Mouse (Mus musculus) yolk sac, embryonic 10.5 days (tissue): ENCODE results near the gene Cpne5.
"Not testable (repeated sequence)": the region's sequence is repeated elsewhere in the genome, so short reads cannot be mapped to it uniquely, and the experiment has no call there.

Source experiments
- DNase-seq: peaks from one replicate; pipeline ENCODE4 v3.0.0-alpha.2; 2017; ENCODE audit warnings: low spot score

Gene Cpne5

DNA sequence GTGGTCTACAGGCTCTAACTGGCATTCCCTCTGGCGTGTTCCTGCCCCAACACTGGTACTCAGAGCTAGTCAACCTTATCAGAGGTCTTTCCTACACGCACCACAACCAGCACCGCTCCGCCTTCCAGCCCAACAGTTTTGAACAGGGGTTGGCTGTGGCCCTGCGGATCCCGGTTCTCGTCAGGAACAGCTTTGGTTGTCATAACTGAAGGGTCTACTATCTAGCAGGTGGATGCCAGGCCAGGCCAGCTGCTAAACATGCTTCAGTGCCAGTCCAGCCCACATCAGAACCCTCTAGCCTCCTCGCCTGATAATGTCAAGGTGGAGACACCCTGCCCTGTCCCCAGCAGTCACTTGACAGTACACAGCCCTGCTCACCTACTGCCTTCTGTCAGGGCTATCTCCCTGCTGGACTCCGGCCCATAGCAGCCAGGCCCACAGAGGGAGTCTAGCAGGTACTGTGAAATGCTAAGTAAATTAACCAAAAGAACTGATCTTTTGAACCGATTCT lies 19.1 kb upstream of the Cpne5 start:
- peak; percentile 1 for DNase-seq

DNA sequence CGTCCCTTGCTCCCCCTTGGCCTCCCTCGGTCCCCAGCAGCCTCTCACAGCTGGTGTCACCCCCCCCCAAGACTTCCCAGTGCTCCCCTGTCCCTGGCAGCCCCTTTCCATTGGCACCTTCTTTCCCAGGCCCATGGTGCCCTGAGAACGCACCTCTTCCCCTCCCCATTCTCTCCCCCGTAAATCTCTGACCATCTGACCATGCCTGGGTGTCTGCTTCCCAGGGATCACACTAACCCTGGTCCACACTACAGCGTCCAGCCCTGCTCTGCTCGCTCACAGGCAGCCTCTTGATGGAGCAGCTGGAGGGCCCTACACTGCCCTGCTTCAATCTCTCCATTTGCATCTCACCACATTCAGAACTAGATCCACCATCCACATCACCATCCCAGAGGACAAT lies 18.5 kb upstream of the Cpne5 start:
- no peak for DNase-seq

DNA sequence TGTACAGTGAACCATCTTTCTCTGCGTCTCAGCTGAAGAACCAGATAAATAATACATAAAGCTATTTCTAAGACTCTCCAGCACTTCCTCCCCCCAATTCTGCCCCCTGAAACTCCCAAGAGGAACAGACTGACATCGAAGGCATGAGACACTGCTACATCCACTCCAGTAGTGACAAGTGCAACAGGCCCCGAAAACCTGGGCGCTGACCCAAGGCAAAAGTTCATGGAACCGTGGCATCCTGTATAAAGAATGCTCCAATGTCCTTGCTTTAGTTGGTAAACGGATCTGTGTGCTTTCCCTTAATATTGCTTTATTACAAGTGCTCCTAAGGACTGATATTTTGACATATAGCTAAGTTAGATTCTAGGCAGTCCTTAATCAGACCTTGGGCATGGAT lies 16.8 kb upstream of the Cpne5 start:
- DNase-seq = not testable (repeated sequence)

DNA sequence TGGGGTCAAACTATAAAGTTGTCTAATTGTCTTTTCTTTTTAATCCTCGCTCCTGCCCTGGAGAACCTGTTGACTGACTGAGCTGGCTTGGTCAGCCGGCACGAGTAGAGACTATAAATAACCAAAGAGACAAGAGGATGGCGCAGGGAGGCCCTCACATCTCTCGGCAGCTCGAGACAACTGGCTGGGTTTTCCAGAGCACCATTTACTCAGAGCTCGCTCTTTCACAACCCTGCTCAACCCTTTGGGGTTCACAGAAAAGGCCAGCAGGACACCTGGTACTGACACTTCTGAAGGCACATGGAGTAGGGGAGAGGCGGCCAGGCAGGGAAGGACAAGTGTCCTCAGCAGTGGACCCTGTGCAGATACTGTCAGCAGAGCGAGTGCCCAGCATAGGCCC lies 15.7 kb upstream of the Cpne5 start:
- DNase-seq = peak; percentile 1

DNA sequence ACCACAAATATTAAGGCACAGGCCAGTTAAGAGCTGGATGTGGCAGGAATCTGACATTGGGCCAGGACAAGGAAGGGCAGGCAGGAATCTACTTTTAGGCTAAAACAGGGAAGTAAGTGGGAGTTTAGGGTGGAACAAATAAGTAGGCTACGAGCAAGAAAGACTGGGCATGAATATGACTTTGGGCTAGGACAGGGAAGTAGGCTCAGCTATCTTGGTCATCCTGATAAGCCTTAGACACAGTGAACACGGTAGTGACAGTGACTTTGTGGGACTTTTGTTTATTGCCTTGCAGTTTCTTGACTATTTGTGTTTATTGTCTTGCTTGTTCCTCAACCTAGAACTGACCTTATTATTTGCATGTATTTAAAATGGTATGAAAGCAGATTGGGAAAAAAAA lies 15.3 kb upstream of the Cpne5 start:
- no peak for DNase-seq

- DNase-seq = no peak
These were observed 13.8 kb upstream of the Cpne5 start for GRCm38 (mm10) chr17:29251608-29252390.

DNA sequence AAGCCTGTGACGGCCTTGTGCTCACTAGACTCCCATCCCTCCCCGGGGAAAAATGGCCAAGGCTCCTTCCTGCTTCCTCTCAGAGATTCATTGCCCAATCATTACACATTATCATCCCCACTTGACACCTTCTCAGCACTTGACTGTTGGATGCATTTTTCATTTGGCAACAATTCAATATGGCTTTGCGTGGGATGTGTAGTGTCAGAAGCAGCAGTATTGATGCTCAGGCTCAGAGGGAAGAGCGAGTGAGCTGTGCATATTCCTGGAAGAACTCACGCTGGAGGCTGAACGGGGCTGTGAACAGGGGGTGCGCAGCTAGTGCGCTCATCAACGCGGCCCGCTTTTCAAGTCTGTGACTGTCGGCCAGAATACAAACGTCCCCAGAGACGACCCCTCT lies 13.0 kb upstream of the Cpne5 start:
- not testable (repeated sequence) for DNase-seq

DNA sequence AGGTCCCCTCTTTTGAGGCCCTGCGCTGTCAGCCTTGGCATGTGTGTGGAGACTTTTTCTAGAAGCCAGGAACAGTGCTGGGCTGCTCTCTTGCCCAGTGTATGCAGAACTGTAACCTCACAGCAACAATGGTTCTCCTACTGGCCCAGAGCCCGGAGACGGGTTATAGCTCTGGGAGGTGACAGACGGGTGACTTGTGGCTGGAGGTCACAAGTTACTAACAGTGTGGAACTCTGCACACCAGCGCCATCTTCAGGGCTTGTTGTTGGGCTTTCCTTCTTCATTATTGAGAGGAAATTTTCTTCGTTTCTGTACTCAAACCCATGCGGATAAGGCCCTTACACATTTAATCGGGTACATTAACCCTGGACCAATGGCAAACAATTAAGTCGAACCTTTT lies 11.5 kb upstream of the Cpne5 start:
- DNase-seq = peak; percentile 1

- DNase-seq = no peak
These were observed 9.9 kb upstream of the Cpne5 start for GRCm38 (mm10) chr17:29247881-29248280.

DNA sequence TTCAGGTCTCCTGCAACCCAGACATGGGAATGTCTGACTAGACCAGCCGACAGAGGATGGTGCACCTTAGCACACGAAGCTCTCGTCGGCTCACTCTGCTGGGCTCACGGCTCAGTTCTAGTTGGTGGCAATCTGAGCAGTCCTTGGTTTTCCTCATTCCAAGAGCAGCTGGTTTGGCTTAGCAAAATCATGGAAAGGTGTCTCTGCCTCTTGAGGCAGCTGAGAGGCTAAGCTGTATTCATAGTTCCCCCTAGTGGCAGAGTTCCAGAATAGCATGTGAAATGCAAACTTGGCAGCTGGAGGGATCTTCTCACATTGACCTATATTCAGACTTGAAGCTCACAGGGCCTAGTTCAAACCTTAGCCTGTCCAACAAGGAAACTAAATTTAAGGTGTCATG lies 8.6 kb upstream of the Cpne5 start:
- DNase-seq = peak; percentile 61

GRCm38 (mm10) chr17:29245725-29246124 lies 7.8 kb upstream of the Cpne5 start:
- DNase-seq = no peak

DNA sequence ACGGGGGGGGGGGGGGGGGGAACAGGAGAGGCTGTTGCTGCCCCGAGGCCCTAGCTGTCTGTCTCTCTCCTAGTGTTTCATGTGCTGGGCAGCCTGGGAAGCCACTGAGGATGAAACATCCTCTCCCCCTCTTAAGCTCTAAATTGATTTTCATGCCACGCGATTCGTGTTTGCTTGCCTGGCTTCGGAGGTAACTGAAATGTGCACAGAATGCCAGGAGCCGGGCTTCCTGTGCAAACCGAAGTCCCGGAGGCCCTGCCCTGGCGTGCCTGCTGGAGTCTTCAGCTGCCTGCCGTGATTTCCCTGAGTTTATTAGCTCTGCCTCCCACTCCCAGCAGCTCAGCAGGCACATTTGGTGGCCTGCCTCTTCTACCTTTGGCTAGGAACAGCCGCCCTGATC lies 6.9 kb upstream of the Cpne5 start:
- DNase-seq = no peak

DNA sequence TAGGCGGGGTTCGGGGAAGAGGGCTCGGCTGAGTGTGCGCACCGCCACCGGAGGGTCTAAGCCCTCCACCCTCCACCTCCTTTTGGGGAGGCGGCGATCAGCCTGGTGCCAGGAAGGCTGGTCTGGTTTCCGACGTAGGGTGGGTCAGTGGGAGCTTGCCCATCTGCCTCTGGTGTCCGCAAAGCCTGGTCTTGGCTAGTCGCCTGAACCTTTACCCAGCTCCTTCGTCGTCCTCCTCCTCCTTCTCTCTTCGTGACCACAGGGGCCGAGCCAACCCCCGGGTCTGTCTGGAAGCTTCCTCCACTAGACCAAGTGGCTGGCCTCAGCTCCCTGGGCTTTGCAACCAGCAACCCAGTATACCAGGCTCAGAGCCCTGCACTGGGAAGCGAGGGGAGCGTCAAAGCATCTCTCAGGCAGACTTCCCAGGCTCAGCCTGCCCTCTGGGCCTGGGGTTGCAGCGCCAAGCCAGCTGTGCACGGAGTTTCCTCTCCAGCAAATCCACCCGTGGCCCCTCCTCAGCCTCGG lies 516 bp upstream of the Cpne5 start:
- DNase-seq = no peak

DNA sequence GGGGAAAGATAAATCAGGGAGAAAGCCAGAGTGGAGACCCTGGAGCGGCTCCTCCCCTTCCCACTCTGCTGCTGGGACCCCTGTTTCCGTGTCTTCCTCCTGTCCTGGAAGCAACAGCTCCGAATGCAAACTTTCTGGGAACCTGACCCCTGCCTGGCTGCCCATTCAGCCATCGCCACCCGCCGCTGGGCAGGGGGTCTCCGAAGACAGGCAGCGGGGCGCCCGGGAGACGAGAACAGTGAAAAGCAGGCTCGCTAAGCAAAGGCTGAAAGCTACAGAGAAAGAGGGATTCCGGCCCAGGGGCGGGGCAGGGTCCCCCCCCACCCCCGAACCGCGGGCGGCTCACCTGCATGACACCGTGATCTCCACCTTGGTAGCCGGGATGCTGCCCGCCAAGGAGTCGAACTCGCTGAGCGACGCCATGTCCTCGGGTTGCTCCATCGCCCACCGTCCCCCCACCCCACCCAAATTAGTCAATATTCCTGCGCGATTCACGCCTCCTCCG lies 648 bp downstream of the Cpne5 start:
- DNase-seq = no peak

DNA sequence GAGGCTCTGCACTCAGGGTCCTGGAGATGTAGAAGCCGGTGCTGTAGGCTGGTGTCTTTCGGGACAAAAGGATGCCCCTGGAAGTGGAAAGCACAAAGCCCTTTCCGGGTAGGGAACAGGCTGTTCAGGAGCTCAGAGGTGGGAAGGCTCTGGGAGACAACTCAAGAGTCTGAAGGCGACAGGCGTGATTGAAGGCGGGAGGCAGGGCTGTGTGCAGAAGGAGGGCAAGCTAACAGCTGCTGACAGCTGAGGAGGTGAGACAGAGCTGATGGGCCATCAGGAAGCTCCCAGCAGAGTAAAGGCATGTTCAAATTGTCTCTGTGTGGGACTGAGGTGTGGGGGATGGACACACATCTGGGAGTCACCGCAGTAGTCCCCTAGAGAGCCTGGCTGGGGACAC lies 1.9 kb downstream of the Cpne5 start:
- DNase-seq = no peak

DNA sequence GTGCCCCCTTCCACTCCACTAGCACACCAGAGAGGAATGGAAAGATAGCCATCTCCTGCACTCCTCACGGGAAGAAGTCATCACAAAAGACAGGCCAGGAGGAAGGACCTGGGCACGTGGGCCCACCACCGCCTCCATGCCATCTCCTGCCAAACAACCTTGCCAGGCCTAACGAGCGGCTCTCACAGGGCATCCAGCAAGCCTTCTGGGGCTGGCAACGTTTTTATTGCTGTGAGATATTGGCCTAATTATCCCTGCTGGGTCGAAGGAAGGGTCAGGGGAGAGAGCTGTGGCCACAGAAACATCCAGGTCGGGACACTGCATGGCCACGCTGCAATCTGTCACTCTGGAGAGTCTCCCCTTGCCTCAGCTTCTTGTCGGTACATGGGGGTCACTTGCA lies 6.9 kb downstream of the Cpne5 start:
- no peak for DNase-seq

DNA sequence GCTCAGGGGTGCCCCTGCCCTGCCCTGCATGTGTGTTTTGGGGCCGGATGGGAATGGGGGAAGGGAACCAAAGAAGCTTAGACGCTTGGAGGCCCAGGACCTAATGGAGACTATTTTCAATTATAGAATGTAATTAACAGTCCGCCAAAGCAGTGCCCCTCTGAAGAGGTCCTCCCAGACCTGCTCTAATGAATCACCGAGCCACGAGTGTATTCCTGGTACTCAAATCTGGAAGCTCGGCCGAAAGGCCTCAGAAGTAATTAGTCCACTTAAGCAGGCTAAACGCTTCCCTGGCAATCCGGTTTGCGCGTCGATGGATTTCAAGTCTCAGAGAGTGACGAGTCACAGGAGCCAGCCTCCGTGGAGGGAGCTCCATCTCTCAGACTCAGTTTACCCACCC lies 17.3 kb downstream of the Cpne5 start:
- no peak for DNase-seq

DNA sequence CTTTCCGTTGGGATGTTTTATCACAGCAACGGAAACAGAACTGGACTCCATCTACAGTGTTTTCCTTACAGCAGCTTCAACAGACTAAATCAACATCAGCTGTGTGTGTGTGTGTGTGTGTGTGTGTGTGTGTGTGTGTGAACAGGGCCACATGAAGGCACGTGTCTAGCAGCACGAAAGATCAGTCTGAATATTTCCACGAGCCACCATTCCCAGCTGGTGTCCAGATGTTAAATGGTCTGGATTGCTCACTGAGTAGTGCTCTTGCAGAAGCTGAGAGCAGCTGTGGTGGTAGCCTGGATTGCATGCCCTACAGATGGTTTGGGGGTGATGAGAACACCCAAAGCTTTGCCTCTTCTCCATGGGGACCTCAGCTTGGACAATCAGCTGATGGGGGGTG lies 19.9 kb downstream of the Cpne5 start:
- no peak for DNase-seq

DNA sequence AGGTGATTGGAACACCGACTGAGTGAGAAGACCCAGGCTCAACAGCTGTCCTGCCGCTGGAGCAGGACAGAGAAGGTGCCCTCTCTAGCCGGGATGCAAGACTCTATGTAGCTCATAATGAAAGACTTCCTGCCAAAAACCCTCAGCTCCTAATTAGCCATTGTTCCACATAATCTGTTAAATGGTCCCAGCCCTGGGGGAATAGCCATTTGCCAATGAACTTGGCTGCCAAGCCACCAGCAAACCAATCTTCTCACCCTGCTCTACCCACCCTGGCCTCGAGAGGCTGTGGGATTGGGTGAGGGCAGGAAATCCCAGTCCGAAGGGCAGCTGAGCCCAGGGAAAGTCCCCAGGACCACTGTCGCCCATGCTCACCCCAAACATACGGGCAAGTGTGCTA lies 21.9 kb downstream of the Cpne5 start:
- no peak for DNase-seq

DNA sequence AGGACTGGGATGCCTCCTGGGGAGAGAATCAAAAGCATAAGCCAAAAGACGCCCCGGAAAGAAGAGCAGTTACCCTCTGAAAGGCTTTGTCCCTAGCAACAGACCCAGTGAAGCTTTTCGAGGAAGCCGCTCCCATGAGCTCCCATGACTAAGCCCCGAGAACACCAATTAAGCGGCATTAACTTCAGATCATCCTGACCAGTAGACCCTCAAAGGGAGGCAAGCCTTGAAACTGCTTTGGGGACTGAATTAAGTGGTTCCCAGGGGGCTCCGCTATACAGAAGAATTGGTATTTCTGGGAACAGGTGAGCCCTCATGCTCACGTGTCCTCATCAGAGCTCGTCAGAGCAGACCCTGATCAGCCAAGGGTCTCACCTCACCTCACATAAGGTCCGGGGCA lies 23.3 kb downstream of the Cpne5 start:
- no peak for DNase-seq

- DNase-seq = no peak
These were observed 23.8 kb downstream of the Cpne5 start for GRCm38 (mm10) chr17:29214193-29214456.

DNA sequence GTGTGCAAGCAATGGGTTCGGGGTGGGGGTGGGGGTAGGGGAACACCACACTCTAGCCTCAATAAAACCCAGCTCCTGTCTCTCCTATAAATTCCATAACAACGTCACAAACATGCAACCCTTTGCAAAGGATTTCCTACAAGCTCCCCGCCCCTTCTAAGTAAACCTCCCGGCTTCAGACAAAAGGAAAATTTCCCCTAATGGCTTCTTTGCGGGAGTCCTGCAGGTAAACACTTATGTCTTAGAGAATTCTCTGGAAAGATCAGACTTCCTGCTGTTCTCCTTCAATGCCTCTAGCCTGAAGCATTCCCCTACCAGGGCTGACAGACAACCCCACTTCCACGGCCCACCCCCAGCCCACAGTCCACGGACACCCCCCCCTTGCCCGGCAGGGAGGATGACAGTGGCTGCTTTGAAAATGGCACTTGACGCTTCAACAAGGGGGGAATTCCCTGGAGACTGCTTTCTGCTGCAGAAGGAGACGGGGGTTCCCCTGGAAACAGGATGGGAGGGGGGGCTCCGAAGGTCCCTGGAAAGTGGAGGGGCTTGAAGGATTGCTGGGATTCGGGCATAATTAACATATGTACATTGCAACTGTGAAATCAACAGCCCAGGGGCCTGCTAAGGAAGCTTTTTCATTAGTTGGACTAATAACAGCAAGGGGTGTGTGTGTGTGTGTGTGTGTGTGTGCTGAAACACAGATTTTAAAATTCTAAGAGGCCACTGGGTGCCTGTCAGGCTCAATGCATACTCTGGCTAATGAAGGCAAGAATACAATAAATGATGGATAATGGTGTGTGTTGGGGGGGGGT lies 24.4 kb downstream of the Cpne5 start:
- DNase-seq = no peak

- DNase-seq = no peak
These were observed 26.1 kb downstream of the Cpne5 start for GRCm38 (mm10) chr17:29211836-29212235.
